Mouse (Mus musculus) heart, embryonic 13.5 days (tissue): ENCODE data around the gene Fbxo4. TPM values are rescaled to one million over a fixed set of nuclear protein-coding genes. Genes with fewer than 3 reads are reported as not detected.

Experiments used
- polyA plus RNA-seq: library from polyadenylated mRNA; unstranded; fragments of >200 nt; fragmentation: Nextera tagmentation; extraction: Ambion mirVana; gene quantifications from 2 replicates; pipeline ENCODE4 v1.2.1, GENCODE M21; 2015

The Fbxo4 gene
- polyA plus RNA-seq, 1 experiment from 2014 or later = 9.7 TPM

Other genes starting within 250 kb of the Fbxo4 start
- gene AW549877, start 16.2 kb upstream of the Fbxo4 start, polyA plus RNA-seq = 20.9 and 22.6 TPM in 2 replicates
- 273 and 298 TPM in 2 replicates for gene Oxct1, start 46.8 kb upstream of the Fbxo4 start, polyA plus RNA-seq